Mouse (Mus musculus) olfactory bulb, adult 2 months (tissue): Measurements from ENCODE around the gene Zfp750. TPM values are rescaled to one million over a fixed set of nuclear protein-coding genes. Genes with fewer than 3 reads are reported as not detected.

Experiments
- H3K27ac ChIP-seq: fragments of 200-500 bp; 2 replicates; pipeline ENCODE4 v1.5.1; 2012; ENCODE audit warnings: low read depth, low read length; ENCODE audit not compliant: insufficient read depth
- H3K4me1 ChIP-seq: fragments of 200-500 bp; 2 replicates; pipeline ENCODE4 v1.6.1; 2012; ENCODE audit warnings: low read length; ENCODE audit not compliant: control insufficient read depth, insufficient read depth
- H3K4me3 ChIP-seq: fragments of 200-500 bp; 2 replicates; pipeline ENCODE4 v1.5.1; 2012; ENCODE audit warnings: mild to moderate bottlenecking, low read depth, low read length, moderate library complexity; ENCODE audit not compliant: insufficient read depth
- CTCF ChIP-seq: fragments of 200-500 bp; IDR thresholded peaks from 2 replicates; pipeline ENCODE4 v1.5.1; 2012; ENCODE audit warnings: low read depth, mild to moderate bottlenecking, low read length, moderate library complexity; ENCODE audit not compliant: insufficient read depth
- POLR2A ChIP-seq: fragments of 200-500 bp; IDR thresholded peaks from 2 replicates; pipeline ENCODE4 v1.6.1; 2012; ENCODE audit warnings: mild to moderate bottlenecking, low read depth, low read length, moderate library complexity; ENCODE audit not compliant: insufficient read depth
- WGBS: fragments of 180-500 bp; shearing (Covaris S2); methylation state at CpG from one replicate; pipeline ENCODE4 v1.1.7; 2018; 5-methylcytosine and 5-hydroxymethylcytosine counted together
- polyA plus RNA-seq: library from polyadenylated mRNA; stranded (reverse); fragments of >200 nt; gene quantifications from 2 replicates; pipeline ENCODE4 v1.2.4, GENCODE M21; 2012; ENCODE audit warnings: low replicate concordance; ENCODE audit not compliant: missing spikeins, insufficient read depth, insufficient read length

Gene Zfp750
- polyA plus RNA-seq, 1 experiment: not detected

- Histone ChIP-seq H3K4me3 (no peak overlapping the region), H3K4me1 (peaks cover 11% of the 10 kb centered on the region; the same call in 1 of the 2 replicates), H3K27ac (no peak overlapping the region)
- TF ChIP-seq CTCF (no peak), POLR2A (no peak)
- 86% methylated on average over 9 of the region's 9 CpGs for WGBS
Measured at GRCm38 (mm10) chr11:121543922-121544321, 24.8 kb upstream of the Zfp750 start.

- 83% methylated on average over 5 of the region's 5 CpGs for WGBS
- TF ChIP-seq CTCF (no peak), POLR2A (no peak)
- Histone ChIP-seq H3K4me1 (peaks cover 11% of the 10 kb centered on the region; the same call in 1 of the 2 replicates), H3K27ac (no peak overlapping the region), H3K4me3 (no peak overlapping the region)
Measured at GRCm38 (mm10) chr11:121543287-121543856, 24.2 kb upstream of the Zfp750 start.

- Histone ChIP-seq H3K27ac (no peak overlapping the region), H3K4me3 (no peak overlapping the region), H3K4me1 (peaks cover 8% of the 10 kb centered on the region; the same call in 1 of the 2 replicates)
- TF ChIP-seq CTCF (no peak), POLR2A (no peak)
- 93% methylated on average over 4 of the region's 4 CpGs for WGBS
Measured at GRCm38 (mm10) chr11:121542471-121542870, 23.3 kb upstream of the Zfp750 start.

GRCm38 (mm10) chr11:121536528-121536927 lies 17.4 kb upstream of the Zfp750 start:
- TF ChIP-seq CTCF (no peak), POLR2A (no peak)
- H3K4me3 ChIP-seq: no peak overlapping the region
- no peak overlapping the region for H3K27ac ChIP-seq
- H3K4me1 ChIP-seq: peaks cover 9% of the 10 kb centered on the region
- WGBS: 18% methylated on average over 3 of the region's 3 CpGs

- Histone ChIP-seq H3K4me1 (no peaks in the 10 kb centered on the region), H3K27ac (no peak overlapping the region), H3K4me3 (no peak overlapping the region)
- TF ChIP-seq CTCF (no peak), POLR2A (no peak)
- WGBS: 84% methylated on average over 3 of the region's 3 CpGs
Measured at GRCm38 (mm10) chr11:121529747-121530146, 10.6 kb upstream of the Zfp750 start.

GRCm38 (mm10) chr11:121524191-121524590 lies 5.1 kb upstream of the Zfp750 start:
- WGBS: 91% methylated on average over 7 of the region's 7 CpGs

GRCm38 (mm10) chr11:121522156-121522762 lies 3.1 kb upstream of the Zfp750 start:
- Histone ChIP-seq H3K4me3 (no peak overlapping the region), H3K27ac (no peak overlapping the region), H3K4me1 (peaks cover 15% of the 10 kb centered on the region)
- 86% methylated on average over 4 of the region's 4 CpGs for WGBS
- TF ChIP-seq POLR2A (no peak), CTCF (no peak)

More at GRCm38 (mm10) chr11:121524191-121524590, 5.1 kb upstream of the Zfp750 start:
- peaks cover 3% of the 10 kb centered on the region for H3K4me1 ChIP-seq
- TF ChIP-seq POLR2A (no peak), CTCF (no peak)
- H3K4me3 ChIP-seq: no peak overlapping the region
- no peak overlapping the region for H3K27ac ChIP-seq

- TF ChIP-seq CTCF (no peak), POLR2A (no peak)
- Histone ChIP-seq H3K4me1 (peaks cover 16% of the 10 kb centered on the region), H3K27ac (no peak overlapping the region), H3K4me3 (no peak overlapping the region)
- 95% methylated on average over 2 of the region's 2 CpGs for WGBS
Measured at GRCm38 (mm10) chr11:121520761-121521160, 1.6 kb upstream of the Zfp750 start.

GRCm38 (mm10) chr11:121519703-121520102 lies 570 bp upstream of the Zfp750 start:
- Histone ChIP-seq H3K4me3 (no peak overlapping the region), H3K27ac (no peak overlapping the region), H3K4me1 (peaks cover 16% of the 10 kb centered on the region)
- WGBS: 91% methylated on average over 7 of the region's 7 CpGs
- no peak for TF ChIP-seq POLR2A
- no peak for TF ChIP-seq CTCF
